Mouse (Mus musculus) layer of hippocampus, adult 18-20 months (tissue): ENCODE results near the gene Olfr1150-ps1. TPM values are rescaled to one million over a fixed set of nuclear protein-coding genes. Genes with fewer than 3 reads are reported as not detected.

ENCODE experiments used
- DNase-seq, 2 experiments: peaks; one replicate each; pipeline ENCODE4 v3.0.0; 2022; ENCODE audit warnings: low spot score in 2 of 2
- long read RNA-seq: library from polyadenylated mRNA; stranded (forward); transcript quantifications from one replicate; pipeline ENCODE4 v2.0.0, GENCODE M21; 2021
- total RNA-seq, 2 experiments: library from RNA; stranded (reverse); gene quantifications; 2 replicates each; pipeline ENCODE4 v1.2.3; 2021

The Olfr1150-ps1 gene
- not detected for total RNA-seq
- long read RNA-seq, result 0 reads

- no peak for DNase-seq
Measured at GRCm38 (mm10) chr2:87843693-87844092, at the start of gene Olfr1150-ps1. Gene Olfr1150-ps1 (plus strand): TSS chr2:87843993.

GRCm38 (mm10) chr2:87800292-87800691 is 43.5 kb upstream of the Olfr1150-ps1 start, which contains the start of gene Olfr1143:
Gene Olfr1143 (plus strand): TSS chr2:87800592.
- DNase-seq, result no peak

DNA sequence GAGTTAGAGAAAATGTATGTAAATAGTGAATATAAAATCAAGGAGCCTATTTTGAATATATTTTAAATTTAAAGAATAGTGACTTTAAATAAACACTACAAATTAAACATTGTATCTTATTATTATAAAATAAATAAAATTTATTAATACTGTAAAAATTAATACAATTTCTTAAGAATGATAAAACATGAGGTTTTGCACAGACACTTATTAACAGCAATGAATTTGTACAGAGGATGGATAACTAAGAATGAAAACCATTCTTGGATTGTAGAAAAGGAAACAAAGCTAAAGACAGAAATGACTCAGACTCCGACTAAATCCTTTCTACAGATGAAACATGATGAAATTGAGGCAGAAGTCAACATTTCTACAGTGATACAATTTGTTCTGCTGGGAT is 34.3 kb upstream of the Olfr1150-ps1 start, which contains the start of gene Olfr1145:
Olfr1145 (plus strand) TSS at position 301 of the 400 bp plus-strand sequence.
- DNase-seq, result no peak

DNA sequence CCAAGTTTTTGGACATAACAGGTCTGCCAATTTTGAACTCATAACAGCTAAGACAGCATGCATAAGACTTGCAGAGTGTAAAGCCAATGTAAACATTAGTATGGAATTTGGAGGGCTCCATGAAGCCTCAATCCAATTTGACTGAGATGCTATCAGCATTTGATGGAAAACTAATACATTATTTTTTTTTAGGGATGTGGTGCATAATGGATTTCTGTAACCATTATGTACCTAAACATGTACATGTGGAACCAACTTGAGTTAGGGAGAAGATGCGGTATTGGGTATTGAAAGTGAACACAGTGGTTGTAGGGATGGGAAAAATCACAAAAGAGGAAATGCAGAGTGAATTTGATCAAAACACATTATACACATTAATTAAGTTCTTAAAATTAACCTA is 13.6 kb upstream of the Olfr1150-ps1 start, which contains the start of gene Olfr1148:
Olfr1148 (plus strand) TSS at position 301 of the 400 bp plus-strand sequence.
- no peak for DNase-seq

DNA sequence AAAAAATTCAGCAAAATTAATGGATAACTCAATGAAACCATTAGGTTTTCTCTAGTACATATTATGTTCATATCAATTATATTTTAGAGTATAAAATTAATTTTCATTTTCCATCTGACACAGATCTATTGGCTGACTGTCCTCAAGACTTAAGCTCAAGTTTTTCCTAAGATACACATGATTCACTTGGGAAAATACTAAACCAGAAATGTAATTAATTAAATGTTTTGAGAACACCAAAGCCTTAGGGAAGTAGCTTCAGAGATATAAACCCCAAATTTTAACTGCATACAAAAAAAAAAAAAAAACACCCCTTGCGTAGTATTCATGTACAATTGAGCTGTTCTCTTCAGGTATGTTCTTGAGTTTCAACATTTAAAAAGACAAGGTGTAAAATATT is 11.8 kb downstream of the Olfr1150-ps1 start, which contains the start of gene Olfr1151:
Olfr1151 (plus strand) TSS at position 301 of the 400 bp plus-strand sequence.
- DNase-seq, result no peak

DNA sequence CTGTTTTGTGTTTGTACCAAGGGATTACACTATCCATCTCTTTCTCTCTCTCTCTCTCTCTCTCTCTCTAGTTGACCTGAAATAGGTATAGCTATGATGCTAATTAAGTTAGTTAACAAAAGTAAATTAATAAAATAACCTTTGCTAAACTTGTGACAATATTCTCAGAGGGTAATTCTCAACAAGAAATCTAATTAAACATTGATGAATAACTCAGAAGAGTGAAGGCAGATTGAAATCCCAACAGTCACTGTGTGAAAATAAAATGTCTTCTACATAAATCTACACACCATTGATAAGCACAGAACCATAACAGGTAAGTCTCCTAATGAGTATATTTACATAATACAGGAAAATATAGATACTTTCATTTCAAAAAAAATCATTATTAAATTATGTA is 22.4 kb downstream of the Olfr1150-ps1 start, which contains the start of gene Olfr1152:
Olfr1152 (plus strand) TSS at position 301 of the 400 bp plus-strand sequence.
- no peak for DNase-seq

GRCm38 (mm10) chr2:87894662-87895061 is 50.9 kb downstream of the Olfr1150-ps1 start, which contains the start of gene Olfr1153:
Gene Olfr1153 (plus strand): TSS chr2:87894962.
- DNase-seq, result no peak

Other genes starting within 250 kb of the Olfr1150-ps1 start
- gene Olfr1130, start 237.8 kb upstream of the Olfr1150-ps1 start, total RNA-seq, result not detected
- not detected for gene Olfr1131, start 216.9 kb upstream of the Olfr1150-ps1 start, total RNA-seq
- gene Olfr1132, start 206.5 kb upstream of the Olfr1150-ps1 start, total RNA-seq, result not detected
- not detected for gene Olfr1133, start 196.6 kb upstream of the Olfr1150-ps1 start, total RNA-seq
- gene Olfr1134, start 185.5 kb upstream of the Olfr1150-ps1 start, total RNA-seq, result not detected
- not detected for gene Olfr1135, start 170.3 kb upstream of the Olfr1150-ps1 start, total RNA-seq
- gene Olfr1136, start 150.0 kb upstream of the Olfr1150-ps1 start, total RNA-seq, result not detected
- gene Olfr1137, start 130.8 kb upstream of the Olfr1150-ps1 start, total RNA-seq, result not detected
- gene Olfr1138, start 104.0 kb upstream of the Olfr1150-ps1 start, total RNA-seq, result not detected
- gene Olfr1140, start 100.2 kb upstream of the Olfr1150-ps1 start, total RNA-seq, result not detected
- gene Olfr1141, start 90.0 kb upstream of the Olfr1150-ps1 start, total RNA-seq, result not detected
- not detected for gene Olfr152, start 64.5 kb upstream of the Olfr1150-ps1 start, total RNA-seq
- gene Olfr1143, start 43.4 kb upstream of the Olfr1150-ps1 start, total RNA-seq, result not detected
- gene Olfr1145, start 34.2 kb upstream of the Olfr1150-ps1 start, total RNA-seq, result not detected
- not detected for gene Olfr1148, start 13.5 kb upstream of the Olfr1150-ps1 start, total RNA-seq
- gene Olfr1151, start 11.9 kb downstream of the Olfr1150-ps1 start, total RNA-seq, result not detected
- gene Olfr1152, start 22.5 kb downstream of the Olfr1150-ps1 start, total RNA-seq, result not detected
- gene Olfr1153, start 51.0 kb downstream of the Olfr1150-ps1 start, total RNA-seq, result not detected
- gene Olfr1154, start 61.2 kb downstream of the Olfr1150-ps1 start, total RNA-seq, result not detected
- not detected for gene Olfr1155, start 101.1 kb downstream of the Olfr1150-ps1 start, total RNA-seq
- under 1 TPM in 1 of 2 experiments, not detected in 1; 0.10 TPM for gene Olfr1156, start 109.1 kb downstream of the Olfr1150-ps1 start, total RNA-seq
- gene Olfr1157, start 124.3 kb downstream of the Olfr1150-ps1 start, total RNA-seq, result not detected
- not detected for gene Olfr74, start 130.7 kb downstream of the Olfr1150-ps1 start, total RNA-seq
- gene Olfr1158, start 146.1 kb downstream of the Olfr1150-ps1 start, total RNA-seq, result not detected
- gene Olfr1160, start 164.3 kb downstream of the Olfr1150-ps1 start, total RNA-seq, result not detected
- gene Olfr1161, start 178.8 kb downstream of the Olfr1150-ps1 start, total RNA-seq, result not detected
- not detected for gene Olfr73, start 193.7 kb downstream of the Olfr1150-ps1 start, total RNA-seq
- not detected for gene Olfr1162, start 207.1 kb downstream of the Olfr1150-ps1 start, total RNA-seq
- not detected for gene Olfr1163, start 227.8 kb downstream of the Olfr1150-ps1 start, total RNA-seq
- gene Olfr1164, start 250.0 kb downstream of the Olfr1150-ps1 start, total RNA-seq, result not detected